Mouse (Mus musculus) midbrain, embryonic 11.5 days (tissue): ENCODE measurements around the gene Sema6d. TPM values are rescaled to one million over a fixed set of nuclear protein-coding genes. Genes with fewer than 3 reads are reported as not detected.

Experiments
- ATAC-seq: fragments of 200-750 bp; cut with Nextera tagmentation; 2 replicates; pipeline ENCODE4 v1.8.0; 2017; ENCODE audit warnings: moderate TSS enrichment, moderate library complexity; ENCODE audit not compliant: low FRiP score
- DNase-seq: peaks from one replicate; pipeline ENCODE4 v3.0.0; 2015; ENCODE audit warnings: low spot score; ENCODE audit errors: missing footprints
- H3K27ac ChIP-seq: fragments of 300-500 bp; sonication (generic); 2 replicates; pipeline ENCODE4 v1.5.1; 2014; ENCODE audit warnings: low read depth, low read length
- H3K27me3 ChIP-seq: fragments of 300-500 bp; sonication (generic); 2 replicates; pipeline ENCODE4 v1.6.1; 2014; ENCODE audit warnings: mild to moderate bottlenecking, low read length, moderate library complexity, mixed read lengths; ENCODE audit not compliant: control insufficient read depth, insufficient read depth
- H3K36me3 ChIP-seq: fragments of 300-500 bp; sonication (generic); 2 replicates; pipeline ENCODE4 v1.6.1; 2014; ENCODE audit warnings: mild to moderate bottlenecking, low read length, moderate library complexity, mixed read lengths; ENCODE audit not compliant: control insufficient read depth, insufficient read depth
- H3K4me1 ChIP-seq: fragments of 300-500 bp; sonication (generic); 2 replicates; pipeline ENCODE4 v1.6.1; 2014; ENCODE audit warnings: low read length; ENCODE audit not compliant: control insufficient read depth, insufficient read depth
- H3K4me2 ChIP-seq: fragments of 300-500 bp; sonication (generic); 2 replicates; pipeline ENCODE4 v1.6.1; 2014; ENCODE audit warnings: mild to moderate bottlenecking, moderate library complexity
- H3K4me3 ChIP-seq: fragments of 300-500 bp; sonication (generic); 2 replicates; pipeline ENCODE4 v1.5.1; 2014; ENCODE audit warnings: low read depth, low read length
- H3K9ac ChIP-seq: fragments of 300-500 bp; sonication (generic); 2 replicates; pipeline ENCODE4 v1.6.1; 2014; ENCODE audit warnings: low read length
- H3K9me3 ChIP-seq: fragments of 300-500 bp; sonication (generic); 2 replicates; pipeline ENCODE4 v1.6.1; 2016; ENCODE audit warnings: low read length; ENCODE audit not compliant: control insufficient read depth
- WGBS: fragments of 180-500 bp; shearing (Covaris S2); extraction: QIAGEN DNeasy Blood & Tissue Kit; methylation state at CpG from one replicate; pipeline ENCODE4 v1.1.7; 2014; 5-methylcytosine and 5-hydroxymethylcytosine counted together
- polyA plus RNA-seq: library from polyadenylated mRNA; unstranded; fragments of >200 nt; fragmentation: Nextera tagmentation; extraction: Ambion mirVana; gene quantifications from 2 replicates; pipeline ENCODE4 v1.2.1, GENCODE M21; 2014

The Sema6d gene
- polyA plus RNA-seq, 1 experiment from 2014 or later, result 11.1 TPM

DNA sequence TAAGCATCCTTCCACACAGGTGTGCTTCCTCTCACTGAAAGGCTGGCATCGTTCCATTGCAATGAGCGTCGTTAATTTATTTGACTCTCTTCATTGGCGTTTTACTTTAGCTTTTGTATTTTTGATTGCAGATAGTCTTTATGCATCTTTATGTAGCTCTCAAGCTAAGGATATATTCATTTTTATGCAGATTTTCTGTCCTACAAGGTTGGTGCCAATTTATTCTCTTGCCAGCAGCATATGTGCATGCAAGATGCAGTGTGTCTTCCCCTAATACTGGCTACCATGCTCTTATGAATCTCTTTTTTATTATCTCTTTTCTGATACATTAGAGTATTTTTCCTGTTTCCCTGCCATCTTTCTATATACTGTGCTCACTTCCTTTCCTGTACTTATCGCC lies 111.7 kb downstream of the Sema6d start:
- WGBS, result 95% methylated on average over 5 of the region's 5 CpGs
- Histone ChIP-seq H3K27ac (no peak overlapping the region), H3K9ac (no peak overlapping the region), H3K4me2 (no peak overlapping the region), H3K4me1 (no peaks in the 10 kb centered on the region), H3K27me3 (no peaks in the 10 kb centered on the region), H3K36me3 (no peaks in the 10 kb centered on the region), H3K9me3 (no peaks in the 10 kb centered on the region), H3K4me3 (no peak overlapping the region)
- no peak for ATAC-seq
- no peak for DNase-seq

DNA sequence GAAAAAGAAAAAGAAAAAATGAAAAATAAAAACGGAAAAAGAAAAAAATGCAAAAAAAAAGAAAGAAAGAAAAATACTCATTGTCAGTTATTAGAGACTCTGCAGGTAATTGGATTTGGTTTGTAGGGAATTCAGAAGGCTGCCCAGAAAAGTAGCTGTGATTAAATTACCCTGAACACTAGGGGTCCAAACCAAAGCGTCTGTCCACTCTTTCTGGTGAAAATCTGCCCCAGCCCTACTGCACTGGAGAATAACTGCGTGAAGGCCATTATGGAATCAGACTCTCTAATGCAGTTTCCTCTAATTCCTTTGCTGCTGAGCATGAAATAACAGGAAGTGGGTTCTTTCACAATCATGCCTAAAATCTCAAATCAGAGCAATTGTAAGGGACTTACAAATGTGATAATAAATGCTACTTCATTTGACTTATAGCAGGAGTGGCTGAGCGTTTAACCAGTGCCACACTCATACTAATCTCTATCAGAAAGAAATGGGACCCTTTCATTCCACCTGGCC lies 112.8 kb downstream of the Sema6d start:
- Histone ChIP-seq H3K4me2 (no peak overlapping the region), H3K27ac (no peak overlapping the region), H3K9me3 (no peaks in the 10 kb centered on the region), H3K4me1 (no peaks in the 10 kb centered on the region), H3K27me3 (no peaks in the 10 kb centered on the region), H3K4me3 (no peak overlapping the region), H3K9ac (no peak overlapping the region), H3K36me3 (no peaks in the 10 kb centered on the region)
- 42% methylated on average over 4 of the region's 4 CpGs for WGBS
- DNase-seq (no peak), ATAC-seq (no peak)

DNA sequence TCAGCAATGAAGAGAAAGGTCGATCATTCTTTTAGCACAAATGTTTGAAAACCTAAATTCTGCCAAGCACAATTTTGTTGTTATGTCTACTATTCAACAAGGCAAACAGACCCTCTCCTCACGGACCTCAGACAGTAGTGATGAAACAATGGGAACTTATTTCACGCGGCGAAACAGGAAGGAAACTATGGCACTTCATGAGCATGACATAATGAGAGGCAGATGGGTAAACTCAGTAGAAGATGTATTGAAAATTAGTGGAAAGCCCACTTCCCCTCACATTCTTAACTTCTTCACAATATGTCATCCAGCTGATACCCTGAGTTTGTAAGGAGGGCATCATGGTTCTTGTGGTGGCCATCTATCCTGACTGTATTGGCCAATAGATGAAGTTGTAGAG lies 116.0 kb downstream of the Sema6d start:
- Histone ChIP-seq H3K4me3 (no peak overlapping the region), H3K27ac (no peak overlapping the region), H3K9ac (no peak overlapping the region), H3K4me1 (no peaks in the 10 kb centered on the region), H3K9me3 (no peaks in the 10 kb centered on the region), H3K4me2 (no peak overlapping the region), H3K36me3 (no peaks in the 10 kb centered on the region), H3K27me3 (no peaks in the 10 kb centered on the region)
- ATAC-seq, result no peak
- no peak for DNase-seq
- 86% methylated on average over 5 of the region's 5 CpGs for WGBS

DNA sequence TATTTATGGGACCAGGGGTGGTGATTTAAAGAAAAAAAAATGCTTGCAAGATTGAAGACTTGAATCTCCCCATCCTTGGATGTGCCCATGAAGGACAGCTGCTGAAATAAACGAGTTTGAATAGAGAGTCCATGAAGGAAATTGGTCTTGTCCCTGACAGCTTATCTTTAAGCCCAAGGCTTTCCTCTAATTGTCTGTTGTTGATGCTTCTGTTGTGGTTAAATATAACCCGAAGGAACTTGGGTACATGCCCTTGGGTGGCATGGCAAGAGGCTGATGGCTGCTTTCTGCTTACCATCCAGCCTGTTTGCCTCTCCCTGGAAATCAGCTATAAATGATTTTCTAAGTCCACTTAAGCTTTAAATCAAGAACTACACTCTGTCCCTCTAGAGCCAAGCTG lies 118.5 kb downstream of the Sema6d start:
- 68% methylated on average over 2 of the region's 2 CpGs for WGBS

DNA sequence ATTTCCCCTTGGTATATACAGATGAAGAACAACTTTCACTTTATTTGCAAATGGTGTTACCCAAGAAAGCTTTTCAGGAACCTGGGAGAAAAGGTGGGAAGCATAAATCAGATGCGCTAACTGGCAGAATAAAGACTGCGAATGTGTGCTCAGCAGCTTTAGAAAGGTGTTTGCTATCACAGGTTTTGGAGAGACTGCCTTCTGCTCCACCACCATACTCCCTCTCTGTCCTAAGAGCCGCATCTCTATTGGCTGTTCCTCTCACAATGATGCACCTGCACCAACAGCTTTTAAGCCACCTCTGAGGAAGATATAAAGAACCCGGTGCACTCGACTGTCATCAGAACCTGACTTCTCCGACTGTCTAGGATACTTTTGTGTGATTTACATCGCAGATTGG lies 133.8 kb downstream of the Sema6d start:
- 79% methylated on average over 7 of the region's 7 CpGs for WGBS
- Histone ChIP-seq H3K9ac (no peak overlapping the region), H3K4me2 (no peak overlapping the region), H3K27ac (no peak overlapping the region), H3K4me3 (no peak overlapping the region), H3K27me3 (no peaks in the 10 kb centered on the region), H3K36me3 (no peaks in the 10 kb centered on the region), H3K4me1 (no peaks in the 10 kb centered on the region), H3K9me3 (no peaks in the 10 kb centered on the region)
- DNase-seq (no peak), ATAC-seq (no peak)

More for the DNA sequence above, 118.5 kb downstream of the Sema6d start:
- no peaks in the 10 kb centered on the region for H3K36me3 ChIP-seq
- no peak overlapping the region for H3K4me3 ChIP-seq
- no peak overlapping the region for H3K9ac ChIP-seq
- DNase-seq (no peak), ATAC-seq (no peak)
- no peak overlapping the region for H3K27ac ChIP-seq
- H3K4me1 ChIP-seq, result no peaks in the 10 kb centered on the region
- H3K27me3 ChIP-seq, result no peaks in the 10 kb centered on the region
- H3K9me3 ChIP-seq, result no peaks in the 10 kb centered on the region
- H3K4me2 ChIP-seq, result no peak overlapping the region

DNA sequence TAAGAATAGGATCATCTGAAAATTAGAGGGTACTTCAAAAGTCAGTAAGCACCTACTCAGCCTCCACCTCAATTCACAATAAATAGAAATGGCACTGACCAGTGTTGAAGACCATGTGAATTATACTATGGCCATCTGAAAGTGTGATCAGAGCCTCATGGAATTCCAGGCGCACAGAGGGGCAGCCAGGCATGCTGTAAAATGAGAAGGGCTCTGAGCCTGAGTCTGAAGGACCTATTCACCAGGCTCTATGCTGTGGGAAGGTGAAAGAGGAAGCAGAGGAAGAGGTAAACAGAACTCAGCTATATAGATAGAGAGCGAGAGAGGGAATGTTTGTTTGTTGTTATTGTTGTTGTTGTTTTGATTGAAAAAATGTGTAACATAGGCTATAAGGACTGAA lies 134.6 kb downstream of the Sema6d start:
- DNase-seq (no peak), ATAC-seq (no peak)
- Histone ChIP-seq H3K27me3 (no peaks in the 10 kb centered on the region), H3K36me3 (no peaks in the 10 kb centered on the region), H3K9me3 (no peaks in the 10 kb centered on the region), H3K4me3 (no peak overlapping the region), H3K9ac (no peak overlapping the region), H3K4me2 (no peak overlapping the region), H3K27ac (no peak overlapping the region), H3K4me1 (no peaks in the 10 kb centered on the region)
- 68% methylated on average over 2 of the region's 2 CpGs for WGBS

DNA sequence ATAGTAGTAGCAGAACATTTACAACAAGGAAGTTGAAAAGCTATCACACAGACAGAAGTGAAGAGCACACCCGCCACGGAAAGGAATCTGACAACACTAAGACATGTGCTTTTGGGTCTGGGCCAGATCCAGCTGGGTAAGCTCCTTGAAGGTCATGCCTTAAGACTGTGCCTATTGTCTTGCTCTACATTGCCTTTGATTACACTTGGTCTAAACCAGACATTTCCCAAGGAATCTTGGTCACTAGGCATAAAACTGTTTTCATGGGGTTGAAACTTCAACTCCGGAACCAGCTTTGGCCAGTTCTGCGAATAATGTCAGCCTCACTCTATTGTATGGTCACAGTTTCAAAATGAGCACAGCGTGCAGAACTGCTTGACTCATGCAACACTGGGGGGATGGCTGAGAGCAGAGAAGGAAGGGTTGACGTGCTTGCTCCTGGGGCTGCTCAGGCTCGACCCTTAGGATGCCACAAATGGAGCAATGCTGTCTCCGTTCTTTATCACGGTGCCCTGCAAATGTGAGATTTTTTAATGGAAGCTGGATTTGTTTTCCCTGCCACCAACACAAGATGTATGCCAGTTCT lies 145.0 kb downstream of the Sema6d start:
- DNase-seq (peak; percentile 87), ATAC-seq (no peak)
- H3K27me3 ChIP-seq, result no peaks in the 10 kb centered on the region
- no peak overlapping the region for H3K4me3 ChIP-seq
- no peak overlapping the region for H3K9ac ChIP-seq
- H3K4me1 ChIP-seq, result peaks cover 5% of the 10 kb centered on the region
- no peaks in the 10 kb centered on the region for H3K36me3 ChIP-seq
- H3K27ac ChIP-seq, result no peak overlapping the region
- no peak overlapping the region for H3K4me2 ChIP-seq
- no peaks in the 10 kb centered on the region for H3K9me3 ChIP-seq
- 69% methylated on average over 9 of the region's 9 CpGs for WGBS

DNA sequence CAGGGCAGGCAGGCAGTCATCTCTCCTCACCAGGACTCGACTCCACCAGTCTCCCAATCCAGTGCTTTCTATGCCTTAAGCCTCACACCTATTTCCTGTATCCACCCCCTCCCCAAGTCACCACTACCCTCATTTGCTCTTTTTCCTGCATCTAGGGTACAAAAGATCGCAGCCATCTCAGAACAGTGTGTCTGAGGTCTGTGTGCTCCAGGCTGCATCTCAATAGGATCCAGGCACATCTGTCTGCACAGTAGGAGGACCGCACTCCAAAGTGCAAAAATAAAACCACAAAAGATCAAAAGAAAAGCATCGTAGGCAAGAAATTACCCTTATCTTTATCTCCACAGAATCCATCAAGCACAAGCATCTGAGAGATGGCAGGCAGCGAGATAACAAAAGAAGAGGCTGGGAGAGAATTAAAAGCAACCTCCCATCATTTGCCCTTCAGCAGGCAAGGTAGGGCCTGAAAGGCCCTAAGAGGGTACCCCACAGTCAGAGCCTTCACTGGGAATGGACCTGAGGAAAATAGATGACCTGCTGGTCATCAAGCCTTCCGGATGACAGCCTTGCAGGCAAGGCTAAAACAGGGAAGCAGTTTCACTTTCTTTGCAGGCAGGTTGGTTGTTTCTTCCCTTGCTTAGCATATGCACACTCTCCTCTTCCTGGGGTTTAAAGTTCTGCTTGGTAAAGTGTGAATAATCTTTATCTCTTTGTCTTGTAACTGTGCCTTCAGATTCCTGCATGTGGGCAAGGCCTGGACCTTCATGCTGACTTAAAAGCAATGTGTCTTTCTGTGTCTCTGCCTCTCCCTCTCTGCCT lies 145.7 kb downstream of the Sema6d start:
- Histone ChIP-seq H3K4me2 (no peak overlapping the region), H3K9me3 (no peaks in the 10 kb centered on the region), H3K27ac (no peak overlapping the region), H3K9ac (no peak overlapping the region), H3K4me3 (no peak overlapping the region), H3K36me3 (no peaks in the 10 kb centered on the region), H3K27me3 (no peaks in the 10 kb centered on the region), H3K4me1 (peaks cover 5% of the 10 kb centered on the region)
- ATAC-seq, result no peak
- WGBS, result 51% methylated on average over 6 of the region's 6 CpGs
- DNase-seq, result no peak

DNA sequence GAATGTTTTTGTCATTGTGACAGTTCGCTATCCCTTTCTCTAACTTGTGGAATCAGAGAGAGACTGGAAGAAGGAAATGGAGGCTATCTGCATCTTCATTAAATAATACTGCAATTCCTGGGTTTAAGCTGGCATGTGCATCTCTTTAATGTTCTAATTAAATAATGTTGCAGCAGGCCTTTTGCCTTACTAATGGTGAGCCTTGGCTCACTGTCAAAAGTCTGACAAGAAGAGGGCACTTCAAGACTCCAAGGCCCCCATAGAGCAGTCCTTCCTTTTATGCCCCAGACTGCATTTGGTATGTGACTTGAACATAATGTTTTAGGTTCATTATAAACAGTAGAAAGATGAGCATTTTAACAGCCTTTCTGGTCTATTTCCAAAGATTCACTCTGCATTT lies 147.1 kb downstream of the Sema6d start:
- Histone ChIP-seq H3K27ac (no peak overlapping the region), H3K36me3 (no peaks in the 10 kb centered on the region), H3K9ac (no peak overlapping the region), H3K4me2 (no peak overlapping the region), H3K9me3 (no peaks in the 10 kb centered on the region), H3K4me1 (peaks cover 5% of the 10 kb centered on the region), H3K27me3 (no peaks in the 10 kb centered on the region), H3K4me3 (no peak overlapping the region)
- DNase-seq, result no peak
- 83% methylated on average over 1 of the region's 1 CpGs for WGBS
- no peak for ATAC-seq
